Mouse (Mus musculus) hindbrain, embryonic 13.5 days (tissue): ENCODE results near the gene Slc11a1. TPM values are rescaled to one million over a fixed set of nuclear protein-coding genes. Genes with fewer than 3 reads are reported as not detected.

Source experiments
- ATAC-seq: fragments of 200-750 bp; cut with Nextera tagmentation; 2 replicates; pipeline ENCODE4 v1.8.0; 2017; ENCODE audit warnings: moderate TSS enrichment; ENCODE audit not compliant: low FRiP score
- H3K27ac ChIP-seq: fragments of 300-500 bp; sonication (generic); 2 replicates; pipeline ENCODE4 v1.5.1; 2015; ENCODE audit warnings: inconsistent platforms, mild to moderate bottlenecking, moderate library complexity
- H3K27me3 ChIP-seq: fragments of 300-500 bp; sonication (generic); 2 replicates; pipeline ENCODE4 v1.6.1; 2015; ENCODE audit warnings: mild to moderate bottlenecking, inconsistent platforms
- H3K36me3 ChIP-seq: fragments of 300-500 bp; sonication (generic); 2 replicates; pipeline ENCODE4 v1.6.1; 2015; ENCODE audit warnings: mild to moderate bottlenecking, inconsistent platforms
- H3K4me1 ChIP-seq: fragments of 300-500 bp; sonication (generic); replicated peaks from 2 replicates; pipeline ENCODE4 v1.6.1; 2015; ENCODE audit warnings: inconsistent platforms
- H3K4me2 ChIP-seq: fragments of 300-500 bp; sonication (generic); 2 replicates; pipeline ENCODE4 v1.6.1; 2015; ENCODE audit warnings: inconsistent platforms, mild to moderate bottlenecking, moderate library complexity
- H3K4me3 ChIP-seq: fragments of 300-500 bp; sonication (generic); 2 replicates; pipeline ENCODE4 v1.5.1; 2015; ENCODE audit warnings: mild to moderate bottlenecking, inconsistent platforms
- H3K9ac ChIP-seq: fragments of 300-500 bp; sonication (generic); 2 replicates; pipeline ENCODE4 v1.6.1; 2015; ENCODE audit warnings: mild to moderate bottlenecking, inconsistent platforms
- H3K9me3 ChIP-seq: fragments of 300-500 bp; sonication (generic); 2 replicates; pipeline ENCODE4 v1.6.1; 2016; ENCODE audit warnings: inconsistent platforms
- WGBS: fragments of 180-500 bp; shearing (Covaris S2); methylation state at CpG from one replicate; pipeline ENCODE4 v1.1.7; 2015; 5-methylcytosine and 5-hydroxymethylcytosine counted together
- microRNA counts: library from miRNA; unstranded; fragments of <30 nt; microRNA quantifications from one replicate; lab custom pipeline; 2016
- microRNA-seq: library from miRNA; unstranded; fragments of <30 nt; microRNA quantifications from one replicate; pipeline ENCODE4, GENCODE M21; 2016
- polyA plus RNA-seq: library from polyadenylated mRNA; unstranded; fragments of >200 nt; fragmentation: Nextera tagmentation; extraction: Ambion mirVana; gene quantifications from 2 replicates; pipeline ENCODE4 v1.2.1, GENCODE M21; 2015

Slc11a1 gene
- polyA plus RNA-seq, 1 experiment from 2014 or later = 2.5 TPM

GRCm38 (mm10) chr1:74435563-74435962 is 60.6 kb downstream of the Slc11a1 start:
- 91% methylated on average over 6 of the region's 6 CpGs for WGBS
- no peak overlapping the region for H3K4me3 ChIP-seq
- H3K36me3 ChIP-seq = peaks cover 56% of the 10 kb centered on the region

More at GRCm38 (mm10) chr1:74435563-74435962, 60.6 kb downstream of the Slc11a1 start:
- Histone ChIP-seq H3K9me3 (no peaks in the 10 kb centered on the region), H3K4me2 (no peak overlapping the region), H3K9ac (no peak overlapping the region), H3K4me1 (no peaks in the 10 kb centered on the region), H3K27me3 (no peaks in the 10 kb centered on the region), H3K27ac (no peak overlapping the region)
- ATAC-seq = no peak

MicroRNAs within 50 kb of the gene (microRNA counts, 519-probe panel; counts per million panel counts)
- microRNA mmu-miR-26b (lab: Ali Mortazavi, UCI) = 3,726 counts per million, percentile 52 among the panel's probes with 10 or more counts

Small RNAs within 50 kb of the gene (microRNA-seq; reads per million reads assigned to microRNA genes)
- gene Mir26b = 16,060 reads per million, percentile 97 among the genes with 10 or more reads in this experiment

Other genes with a start within 250 kb of the Slc11a1 start
- gene Rufy4, start 249.7 kb upstream of the Slc11a1 start, polyA plus RNA-seq = 0.57 and 0.60 TPM in 2 replicates
- gene Cxcr2, start 221.2 kb upstream of the Slc11a1 start, polyA plus RNA-seq = 0.10 and 0.17 TPM in 2 replicates
- gene Cxcr1, start 180.6 kb upstream of the Slc11a1 start, polyA plus RNA-seq = not detected in 2 replicates
- gene Arpc2, start 139.1 kb upstream of the Slc11a1 start, polyA plus RNA-seq = 390 and 405 TPM in 2 replicates
- gene Gpbar1, start 96.6 kb upstream of the Slc11a1 start, polyA plus RNA-seq = 0.42 TPM in 1 of 2 replicates, not detected in the other
- 199 and 206 TPM in 2 replicates for gene Aamp, start 90.5 kb upstream of the Slc11a1 start, polyA plus RNA-seq
- 98.2 and 102 TPM in 2 replicates for gene Pnkd, start 90.3 kb upstream of the Slc11a1 start, polyA plus RNA-seq
- 7.8 and 8.6 TPM in 2 replicates for gene Tmbim1, start 69.6 kb upstream of the Slc11a1 start, polyA plus RNA-seq
- gene Catip, start 13.1 kb upstream of the Slc11a1 start, polyA plus RNA-seq = 0.80 and 1.6 TPM in 2 replicates
- gene Ctdsp1, start 16.3 kb downstream of the Slc11a1 start, polyA plus RNA-seq = 18.5 and 19.8 TPM in 2 replicates
- gene Vil1, start 34.2 kb downstream of the Slc11a1 start, polyA plus RNA-seq = 0.16 and 0.18 TPM in 2 replicates
- gene Cnot9, start 130.9 kb downstream of the Slc11a1 start, polyA plus RNA-seq = 49.6 and 51.6 TPM in 2 replicates
- gene Plcd4, start 167.7 kb downstream of the Slc11a1 start, polyA plus RNA-seq = 3.4 and 4.1 TPM in 2 replicates
- 27.2 and 28.1 TPM in 2 replicates for gene Usp37, start 169.1 kb downstream of the Slc11a1 start, polyA plus RNA-seq
- 7.7 and 8.3 TPM in 2 replicates for gene Zfp142, start 213.1 kb downstream of the Slc11a1 start, polyA plus RNA-seq
- 21.6 and 23.3 TPM in 2 replicates for gene Bcs1l, start 213.1 kb downstream of the Slc11a1 start, polyA plus RNA-seq
- gene Rnf25, start 226.2 kb downstream of the Slc11a1 start, polyA plus RNA-seq = 46.4 and 47.5 TPM in 2 replicates
- gene Stk36, start 226.2 kb downstream of the Slc11a1 start, polyA plus RNA-seq = 22.1 and 24.8 TPM in 2 replicates